Mouse (Mus musculus) lung, postnatal 10 days (tissue): Measurements from ENCODE around the gene Cdr2l.

Experiments
- DNase-seq: peaks from one replicate; pipeline ENCODE4 v3.0.0; 2021

Gene Cdr2l

GRCm38 (mm10) chr11:115381743-115382539 lies at the start of gene Cdr2l:
TSS of gene Cdr2l (plus strand) at chr11:115381916.
- peak; percentile 97 for DNase-seq

GRCm38 (mm10) chr11:115334531-115334930 lies 47.2 kb upstream of the Cdr2l start, which contains the start of gene Otop3:
TSS of gene Otop3 (plus strand) at chr11:115334731.
- no peak for DNase-seq

GRCm38 (mm10) chr11:115335223-115335622 lies 46.5 kb upstream of the Cdr2l start:
- DNase-seq, result no peak

GRCm38 (mm10) chr11:115336115-115336514 lies 45.6 kb upstream of the Cdr2l start:
- DNase-seq, result no peak

GRCm38 (mm10) chr11:115337350-115337749 lies 44.4 kb upstream of the Cdr2l start:
- no peak for DNase-seq

- DNase-seq, result no peak
Observed at GRCm38 (mm10) chr11:115337826-115338225, 43.9 kb upstream of the Cdr2l start.

- DNase-seq, result no peak
Observed at GRCm38 (mm10) chr11:115341246-115341645, 40.5 kb upstream of the Cdr2l start.

- no peak for DNase-seq
Observed at GRCm38 (mm10) chr11:115341866-115342265, 39.9 kb upstream of the Cdr2l start.

- DNase-seq, result no peak
Observed at GRCm38 (mm10) chr11:115344967-115345366, 36.7 kb upstream of the Cdr2l start.

GRCm38 (mm10) chr11:115345515-115345914 lies 36.2 kb upstream of the Cdr2l start:
- no peak for DNase-seq

GRCm38 (mm10) chr11:115348681-115349248 lies 33.0 kb upstream of the Cdr2l start:
- DNase-seq, result no peak

GRCm38 (mm10) chr11:115349976-115350375 lies 31.7 kb upstream of the Cdr2l start:
- no peak for DNase-seq

- no peak for DNase-seq
Observed at GRCm38 (mm10) chr11:115353375-115353774, 28.3 kb upstream of the Cdr2l start.

GRCm38 (mm10) chr11:115354183-115354582 lies 27.5 kb upstream of the Cdr2l start:
- peak; percentile 78 for DNase-seq

GRCm38 (mm10) chr11:115358468-115358867 lies 23.2 kb upstream of the Cdr2l start:
- peak; percentile 84 for DNase-seq

GRCm38 (mm10) chr11:115359293-115359692 lies 22.4 kb upstream of the Cdr2l start:
- DNase-seq, result peak; percentile 65

- peak; percentile 45 for DNase-seq
Observed at GRCm38 (mm10) chr11:115359726-115360125, 22.0 kb upstream of the Cdr2l start.

- no peak for DNase-seq
Observed at GRCm38 (mm10) chr11:115364136-115364535, 17.6 kb upstream of the Cdr2l start.

- DNase-seq, result no peak
Observed at GRCm38 (mm10) chr11:115366039-115366705, 15.5 kb upstream of the Cdr2l start.

- no peak for DNase-seq
Observed at GRCm38 (mm10) chr11:115366706-115367394, 14.9 kb upstream of the Cdr2l start.

GRCm38 (mm10) chr11:115367395-115367944 lies 14.2 kb upstream of the Cdr2l start, which contains the start of gene Hid1:
TSS of gene Hid1 (minus strand) at chr11:115367756.
- DNase-seq, result peak; percentile 83

GRCm38 (mm10) chr11:115370368-115370767 lies 11.3 kb upstream of the Cdr2l start:
- DNase-seq, result no peak

- DNase-seq, result no peak
Observed at GRCm38 (mm10) chr11:115371354-115371753, 10.4 kb upstream of the Cdr2l start.
